Mouse (Mus musculus): ENCODE results near the gene Zfp944. TPM values are rescaled to one million over a fixed set of nuclear protein-coding genes. Genes with fewer than 3 reads are reported as not detected.

Gene Zfp944
- 49.4 TPM for polyA plus RNA-seq (2014; fragmentation: Illumina TruSeq; extraction: RNeasy Lipid Tissue Mini Kit (QIAGEN cat#74804); ENCODE audit: low read depth, low replicate concordance)

GRCm38 (mm10) chr17:22361101-22361781 lies at the start of gene Zfp944, which contains the start of gene Zfp758:
Gene Zfp944 (minus strand): TSS chr17:22361400.
Gene Zfp758 (plus strand): TSS chr17:22361453.

DNA sequence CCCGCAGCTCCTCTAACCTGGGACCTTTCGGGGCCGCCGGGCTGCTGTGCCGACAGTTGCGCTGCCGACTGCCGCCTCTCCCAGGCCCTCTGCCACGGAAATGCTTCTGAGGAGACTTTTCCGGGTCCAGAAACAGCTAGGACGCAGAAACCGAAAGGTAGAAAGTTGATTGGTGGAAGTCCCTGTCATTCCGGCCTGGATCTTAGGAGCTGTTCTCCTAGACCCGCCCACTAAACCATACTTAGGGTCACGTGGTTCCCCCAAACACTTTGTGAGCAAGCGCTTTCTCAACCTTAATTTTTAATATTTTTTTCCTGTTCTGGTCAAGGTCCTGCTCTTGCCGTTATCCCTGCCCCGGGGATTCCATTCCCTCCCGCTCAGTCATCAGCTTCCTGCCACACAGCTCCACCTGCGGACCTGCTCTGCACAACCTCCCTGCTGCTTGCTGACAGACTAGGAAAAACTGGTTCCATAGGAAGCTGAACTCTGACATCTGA lies 46.4 kb downstream of the Zfp944 start, which contains the start of gene CT030661.1:
Gene CT030661.1 (minus strand): TSS at position 108 of the 497 bp plus-strand sequence.

Other genes with a start within 250 kb of the Zfp944 start
- gene Zfp947, start 195.2 kb downstream of the Zfp944 start, polyA plus RNA-seq (2014; fragmentation: Illumina TruSeq; extraction: RNeasy Lipid Tissue Mini Kit (QIAGEN cat#74804); ENCODE audit: low read depth, low replicate concordance): 1.8 TPM
- gene Zfp994, start 135.8 kb downstream of the Zfp944 start, polyA plus RNA-seq (2014; fragmentation: Illumina TruSeq; extraction: RNeasy Lipid Tissue Mini Kit (QIAGEN cat#74804); ENCODE audit: low read depth, low replicate concordance): 6.8 TPM
- gene CT030661.1, start 46.6 kb downstream of the Zfp944 start, polyA plus RNA-seq (2014; fragmentation: Illumina TruSeq; extraction: RNeasy Lipid Tissue Mini Kit (QIAGEN cat#74804); ENCODE audit: low read depth, low replicate concordance): 68.2 TPM
- gene Zfp758, start 53 bp upstream of the Zfp944 start, polyA plus RNA-seq (2014; fragmentation: Illumina TruSeq; extraction: RNeasy Lipid Tissue Mini Kit (QIAGEN cat#74804); ENCODE audit: low read depth, low replicate concordance): 20.8 TPM
- 12.3 TPM for gene Zfp946, start 62.8 kb upstream of the Zfp944 start, polyA plus RNA-seq (2014; fragmentation: Illumina TruSeq; extraction: RNeasy Lipid Tissue Mini Kit (QIAGEN cat#74804); ENCODE audit: low read depth, low replicate concordance)
- gene Vmn2r111, start 212.1 kb upstream of the Zfp944 start, polyA plus RNA-seq (2014; fragmentation: Illumina TruSeq; extraction: RNeasy Lipid Tissue Mini Kit (QIAGEN cat#74804); ENCODE audit: low read depth, low replicate concordance): 0.07 TPM
- 0.15 TPM for gene Vmn2r112, start 239.6 kb upstream of the Zfp944 start, polyA plus RNA-seq (2014; fragmentation: Illumina TruSeq; extraction: RNeasy Lipid Tissue Mini Kit (QIAGEN cat#74804); ENCODE audit: low read depth, low replicate concordance)

Data from testis, adult 10 weeks (tissue).